Mouse (Mus musculus) intestine, embryonic 16.5 days (tissue): ENCODE results near the gene Eif4g3. TPM values are rescaled to one million over a fixed set of nuclear protein-coding genes. Genes with fewer than 3 reads are reported as not detected.
A peak's percentile ranks its signal among the peaks of the same experiment; 100 is the strongest.

Source experiments
- ATAC-seq: fragments of 200-750 bp; cut with Nextera tagmentation; 2 replicates; pipeline ENCODE4 v1.8.0; 2017; ENCODE audit warnings: moderate TSS enrichment, moderate library complexity
- H3K27ac ChIP-seq: fragments of 300-500 bp; sonication (generic); 2 replicates; pipeline ENCODE4 v1.5.1; 2014; ENCODE audit warnings: mild to moderate bottlenecking, low read length
- H3K27me3 ChIP-seq: fragments of 300-500 bp; sonication (generic); replicated peaks from 2 replicates; pipeline ENCODE4 v1.6.1; 2014; ENCODE audit warnings: low read length, control low read depth, mixed read lengths; ENCODE audit not compliant: control insufficient read depth, insufficient read depth
- H3K36me3 ChIP-seq: fragments of 300-500 bp; sonication (generic); 2 replicates; pipeline ENCODE4 v1.6.1; 2014; ENCODE audit warnings: low read length, control low read depth; ENCODE audit not compliant: control insufficient read depth, insufficient read depth
- H3K4me1 ChIP-seq: fragments of 300-500 bp; sonication (generic); 2 replicates; pipeline ENCODE4 v1.6.1; 2014; ENCODE audit warnings: low read length, control low read depth, mixed read lengths; ENCODE audit not compliant: control insufficient read depth, insufficient read depth
- H3K4me2 ChIP-seq: fragments of 300-500 bp; sonication (generic); 2 replicates; pipeline ENCODE4 v1.6.1; 2014; ENCODE audit warnings: low read depth, low read length, control low read depth
- H3K4me3 ChIP-seq: fragments of 300-500 bp; sonication (generic); 2 replicates; pipeline ENCODE4 v1.5.1; 2014; ENCODE audit warnings: mild to moderate bottlenecking, low read length
- H3K9ac ChIP-seq: fragments of 300-500 bp; sonication (generic); 2 replicates; pipeline ENCODE4 v1.6.1; 2014; ENCODE audit warnings: low read depth, low read length
- H3K9me3 ChIP-seq: fragments of 300-500 bp; sonication (generic); 2 replicates; pipeline ENCODE4 v1.6.1; 2016; ENCODE audit warnings: low read length, control low read depth; ENCODE audit not compliant: control insufficient read depth
- WGBS: fragments of 180-500 bp; shearing (Covaris S2); extraction: QIAGEN DNeasy Blood & Tissue Kit; methylation state at CpG from one replicate; pipeline ENCODE4 v1.1.7; 2014; 5-methylcytosine and 5-hydroxymethylcytosine counted together
- polyA plus RNA-seq: library from polyadenylated mRNA; unstranded; fragments of >200 nt; fragmentation: Nextera tagmentation; extraction: Ambion mirVana; gene quantifications from 2 replicates; pipeline ENCODE4 v1.2.1, GENCODE M21; 2015

Eif4g3 gene
- polyA plus RNA-seq, 1 experiment from 2014 or later = 16.4 TPM

GRCm38 (mm10) chr4:138217441-138217840 lies 224.6 kb downstream of the Eif4g3 start:
- Histone ChIP-seq H3K36me3 (no peaks in the 10 kb centered on the region), H3K27ac (peak overlapping the region; percentile 99), H3K4me3 (peak overlapping the region; percentile 90), H3K27me3 (no peaks in the 10 kb centered on the region), H3K4me1 (peaks cover 24% of the 10 kb centered on the region), H3K9ac (peak overlapping the region; percentile 95), H3K9me3 (no peaks in the 10 kb centered on the region), H3K4me2 (peak overlapping the region; percentile 73)
- WGBS = 0% methylated on average over 36 of the region's 36 CpGs
- ATAC-seq = peak; percentile 26

GRCm38 (mm10) chr4:138217951-138218685 lies 225.3 kb downstream of the Eif4g3 start:
- H3K36me3 ChIP-seq = no peaks in the 10 kb centered on the region
- H3K4me3 ChIP-seq = peak overlapping the region; percentile 90
- H3K4me2 ChIP-seq = peak overlapping the region; percentile 73
- no peaks in the 10 kb centered on the region for H3K9me3 ChIP-seq
- H3K9ac ChIP-seq = peak overlapping the region; percentile 95
- 69% methylated on average over 11 of the region's 11 CpGs for WGBS
- H3K27ac ChIP-seq = peak overlapping the region; percentile 99; the same call in 1 of the 2 replicates
- H3K4me1 ChIP-seq = peaks cover 24% of the 10 kb centered on the region
- H3K27me3 ChIP-seq = no peaks in the 10 kb centered on the region
- no peak for ATAC-seq

- ATAC-seq = no peak
- H3K9me3 ChIP-seq = no peaks in the 10 kb centered on the region
- H3K27ac ChIP-seq = no peak overlapping the region
- H3K36me3 ChIP-seq = peaks cover 4% of the 10 kb centered on the region; the same call in 1 of the 2 replicates
- H3K4me2 ChIP-seq = no peak overlapping the region
- H3K4me1 ChIP-seq = peaks cover 24% of the 10 kb centered on the region
- 0 out of 2 replicates have a peak overlapping the region, but pooled peaks have one; percentile 15 for H3K9ac ChIP-seq
- 74% methylated on average over 5 of the region's 5 CpGs for WGBS
- H3K4me3 ChIP-seq = no peak overlapping the region
- no peaks in the 10 kb centered on the region for H3K27me3 ChIP-seq
Observed at GRCm38 (mm10) chr4:138219331-138219730, 226.5 kb downstream of the Eif4g3 start.

GRCm38 (mm10) chr4:138220761-138221160 lies 227.9 kb downstream of the Eif4g3 start:
- no peak for ATAC-seq
- H3K4me3 ChIP-seq = no peak overlapping the region
- H3K9me3 ChIP-seq = no peaks in the 10 kb centered on the region
- H3K9ac ChIP-seq = no peak overlapping the region
- no peak overlapping the region for H3K4me2 ChIP-seq
- no peaks in the 10 kb centered on the region for H3K27me3 ChIP-seq
- H3K36me3 ChIP-seq = peaks cover 5% of the 10 kb centered on the region
- 80% methylated on average over 7 of the region's 7 CpGs for WGBS
- no peak overlapping the region for H3K27ac ChIP-seq
- peaks cover 24% of the 10 kb centered on the region for H3K4me1 ChIP-seq

GRCm38 (mm10) chr4:138221406-138221805 lies 228.6 kb downstream of the Eif4g3 start:
- Histone ChIP-seq H3K36me3 (peaks cover 8% of the 10 kb centered on the region), H3K27ac (no peak overlapping the region), H3K4me2 (no peak overlapping the region), H3K9me3 (no peaks in the 10 kb centered on the region), H3K4me3 (no peak overlapping the region), H3K4me1 (peaks cover 24% of the 10 kb centered on the region), H3K27me3 (no peaks in the 10 kb centered on the region), H3K9ac (no peak overlapping the region)
- ATAC-seq = no peak
- WGBS = 80% methylated on average over 5 of the region's 5 CpGs

- WGBS = 91% methylated on average over 5 of the region's 5 CpGs
- Histone ChIP-seq H3K36me3 (peaks cover 10% of the 10 kb centered on the region), H3K4me1 (peaks cover 24% of the 10 kb centered on the region), H3K27ac (no peak overlapping the region), H3K4me2 (no peak overlapping the region), H3K27me3 (no peaks in the 10 kb centered on the region), H3K9ac (no peak overlapping the region), H3K9me3 (no peaks in the 10 kb centered on the region), H3K4me3 (no peak overlapping the region)
- no peak for ATAC-seq
Observed at GRCm38 (mm10) chr4:138222396-138222795, 229.6 kb downstream of the Eif4g3 start.

GRCm38 (mm10) chr4:138223623-138224022 lies 230.8 kb downstream of the Eif4g3 start:
- ATAC-seq = no peak
- Histone ChIP-seq H3K9ac (no peak overlapping the region), H3K27ac (no peak overlapping the region), H3K9me3 (no peaks in the 10 kb centered on the region), H3K4me2 (no peak overlapping the region), H3K4me1 (peaks cover 16% of the 10 kb centered on the region), H3K36me3 (peaks cover 13% of the 10 kb centered on the region), H3K27me3 (no peaks in the 10 kb centered on the region), H3K4me3 (no peak overlapping the region)
- 80% methylated on average over 10 of the region's 10 CpGs for WGBS

- peaks cover 24% of the 10 kb centered on the region for H3K4me1 ChIP-seq
- H3K4me2 ChIP-seq = no peak overlapping the region
- no peaks in the 10 kb centered on the region for H3K9me3 ChIP-seq
- peaks cover 17% of the 10 kb centered on the region for H3K36me3 ChIP-seq
- peaks cover 8% of the 10 kb centered on the region; the same call in 1 of the 2 replicates for H3K27me3 ChIP-seq
- H3K4me3 ChIP-seq = no peak overlapping the region
- no peak overlapping the region for H3K9ac ChIP-seq
- ATAC-seq = no peak
- no peak overlapping the region for H3K27ac ChIP-seq
- WGBS = 66% methylated on average over 27 of the region's 27 CpGs
Observed at GRCm38 (mm10) chr4:138246756-138247665, 254.2 kb downstream of the Eif4g3 start.
